Mouse (Mus musculus) lung, postnatal 10 days (tissue): ENCODE data around the gene Aspdh.

Experiments
- DNase-seq: peaks from one replicate; pipeline ENCODE4 v3.0.0; 2021

The Aspdh gene

GRCm38 (mm10) chr7:44474419-44474818 lies 9.2 kb downstream of the Aspdh start:
- no peak for DNase-seq

DNA sequence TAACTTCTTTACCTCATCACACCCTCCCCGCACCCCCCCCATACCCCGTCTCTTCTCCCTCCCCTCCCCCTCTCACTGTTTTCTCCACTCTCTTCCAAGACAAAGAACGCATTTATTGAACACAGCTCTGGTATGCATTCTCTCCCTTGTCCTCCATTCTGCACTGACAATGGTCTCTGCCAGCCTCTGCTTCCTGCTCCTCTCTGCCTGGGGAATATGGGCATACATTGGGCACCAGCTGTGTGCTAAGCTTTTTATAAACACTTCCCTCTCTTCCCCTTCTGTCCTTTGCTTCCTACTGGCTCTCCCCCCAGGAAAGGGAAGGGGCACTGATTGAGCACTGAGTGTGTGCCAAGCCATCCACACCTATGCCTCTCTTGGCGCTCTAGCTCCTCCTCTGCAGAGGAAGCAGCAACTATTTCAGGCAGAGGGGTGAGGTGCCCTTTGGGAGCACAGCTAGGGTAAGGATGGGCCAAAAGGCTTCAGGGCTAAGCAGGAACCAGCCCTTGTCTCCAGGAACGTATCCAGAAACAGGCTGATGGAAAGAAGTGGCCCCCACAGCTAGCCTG lies 9.9 kb downstream of the Aspdh start:
- DNase-seq, result no peak

DNA sequence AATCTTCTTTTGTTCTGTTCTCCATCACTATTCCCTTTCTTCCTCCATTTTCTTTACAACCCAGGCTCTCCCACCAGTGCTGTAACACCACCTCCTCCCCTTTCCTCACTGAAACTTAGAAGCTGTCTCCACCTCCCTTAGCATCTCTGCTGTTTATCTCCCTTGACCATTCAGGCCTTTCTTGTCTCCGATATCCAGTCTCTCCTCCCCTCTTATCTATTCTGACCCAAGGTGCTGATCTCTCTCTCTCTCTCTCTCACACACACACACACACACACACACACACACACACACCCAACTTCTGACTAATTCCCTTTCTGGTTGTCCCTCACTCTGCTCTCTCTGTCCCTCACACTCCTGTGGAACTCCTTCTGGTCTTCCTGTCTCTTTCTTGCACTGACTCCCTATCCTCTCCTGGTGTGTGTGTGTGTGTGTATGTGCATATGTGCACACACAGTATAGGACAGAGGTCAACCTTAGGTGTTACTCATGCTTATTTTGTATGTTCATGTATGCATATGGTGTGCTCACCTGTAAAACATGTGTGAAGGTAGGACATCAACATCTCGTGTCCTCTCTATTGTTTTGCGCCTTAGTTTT lies 17.7 kb downstream of the Aspdh start:
- DNase-seq, result no peak

DNA sequence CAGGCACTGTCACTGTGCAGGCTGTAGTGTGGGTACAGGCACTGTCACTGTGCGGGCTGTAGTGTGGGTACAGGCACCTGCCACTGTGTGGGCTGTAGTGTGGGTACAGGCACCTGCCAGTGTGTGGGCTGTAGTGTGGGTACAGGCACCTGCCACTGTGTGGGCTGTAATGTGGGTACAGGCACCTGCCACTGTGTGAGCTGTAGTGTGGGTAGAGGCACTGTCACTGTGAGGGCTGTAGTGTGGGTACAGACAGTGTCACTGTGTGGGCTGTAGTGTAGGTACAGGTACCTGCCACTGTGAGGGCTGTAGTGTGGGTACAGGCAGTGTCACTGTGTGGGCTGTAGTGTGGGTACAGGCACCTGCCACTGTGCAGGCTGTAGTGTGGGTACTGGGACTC lies 18.9 kb downstream of the Aspdh start:
- no peak for DNase-seq

- DNase-seq, result peak; percentile 77
Measured at GRCm38 (mm10) chr7:44484841-44485571, 19.8 kb downstream of the Aspdh start.

DNA sequence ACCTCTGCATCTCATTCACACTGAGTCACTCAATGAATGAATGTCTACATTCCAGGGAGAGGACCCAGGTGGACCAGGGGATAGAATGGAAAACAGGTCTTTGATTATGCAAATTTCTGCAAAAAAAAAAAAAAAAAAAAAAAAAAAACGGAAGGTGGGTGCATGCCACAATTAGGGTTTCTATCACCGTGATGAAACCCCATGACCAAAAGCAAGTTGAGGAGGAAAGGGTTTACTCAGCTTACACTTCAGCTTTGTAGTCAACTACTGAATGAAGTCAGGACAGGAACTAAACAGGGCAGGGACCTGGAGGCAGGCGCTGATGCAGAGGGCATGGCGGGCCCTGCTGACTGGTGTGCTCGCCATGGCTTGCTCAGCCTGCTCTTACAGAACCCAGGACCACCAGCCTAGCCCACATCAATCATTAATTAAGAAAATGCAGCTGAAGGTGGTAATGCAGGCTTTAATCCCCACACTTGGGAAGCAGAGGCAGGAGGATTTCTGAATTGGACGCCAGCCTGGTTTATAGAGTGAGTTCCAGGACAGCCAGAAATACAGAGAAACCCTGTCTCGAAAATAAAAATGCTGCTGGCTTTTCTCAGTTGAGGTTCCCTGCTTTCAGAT lies 20.5 kb downstream of the Aspdh start:
- no peak for DNase-seq

GRCm38 (mm10) chr7:44486927-44487575 lies 21.9 kb downstream of the Aspdh start:
- no peak for DNase-seq

DNA sequence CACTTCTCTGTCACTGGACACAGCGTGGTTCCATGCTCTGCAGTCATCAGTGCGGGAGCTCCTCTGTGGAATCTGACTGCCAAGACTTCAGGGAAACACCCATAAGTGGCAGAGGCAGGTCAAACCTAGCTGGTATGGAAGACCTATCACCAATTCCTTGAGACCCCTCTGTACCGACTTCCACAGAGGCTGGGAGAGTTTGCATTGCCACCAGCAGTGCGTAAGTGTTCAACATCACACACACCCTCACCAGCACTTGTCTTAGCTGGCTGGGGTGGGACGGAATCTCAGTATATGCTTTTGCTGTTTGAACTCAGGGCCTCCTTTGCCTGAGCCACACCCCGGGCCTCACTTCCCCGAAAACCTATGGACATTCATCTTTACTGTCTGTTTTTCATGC lies 22.7 kb downstream of the Aspdh start:
- no peak for DNase-seq

DNA sequence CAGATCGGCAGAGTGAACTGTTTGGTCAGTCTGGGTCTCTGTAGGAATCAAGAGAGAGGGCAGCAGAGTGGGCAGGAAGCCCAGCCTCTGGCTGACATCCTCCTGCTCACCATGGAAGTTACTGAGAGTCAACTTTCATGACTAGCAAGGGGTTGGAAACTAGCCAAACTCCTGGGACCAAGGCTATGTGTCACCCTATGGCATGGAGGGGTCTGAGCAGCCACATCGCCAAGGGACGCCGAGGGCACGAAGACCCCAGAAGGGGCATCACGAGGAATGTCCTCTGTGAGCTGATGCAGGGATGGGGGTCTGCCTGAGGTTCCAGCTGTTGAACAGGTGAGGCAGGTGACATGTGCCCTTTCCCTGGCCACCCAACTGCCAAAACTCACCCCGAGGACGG lies 23.4 kb downstream of the Aspdh start:
- no peak for DNase-seq

DNA sequence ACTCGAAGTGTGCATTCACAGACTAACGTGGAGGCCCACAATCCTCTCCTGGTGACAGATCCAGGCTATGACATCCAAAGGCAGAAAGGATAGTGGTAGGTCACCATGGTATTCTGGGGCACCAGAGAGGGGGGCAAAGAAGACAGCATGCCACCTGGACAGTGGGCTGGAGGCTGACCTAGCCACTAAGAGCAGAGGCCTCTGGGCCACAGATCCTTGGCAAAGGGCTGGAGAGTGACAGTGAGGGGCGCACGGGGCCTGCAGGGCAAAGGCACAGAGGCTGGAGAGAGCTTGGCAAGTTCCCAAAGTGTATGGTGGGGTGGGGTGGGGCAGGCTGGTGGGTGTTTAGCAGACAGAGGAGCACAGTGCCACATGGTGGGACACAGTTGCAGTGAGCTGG lies 25.1 kb downstream of the Aspdh start:
- no peak for DNase-seq

- no peak for DNase-seq
Measured at GRCm38 (mm10) chr7:44491391-44491790, 26.2 kb downstream of the Aspdh start.

DNA sequence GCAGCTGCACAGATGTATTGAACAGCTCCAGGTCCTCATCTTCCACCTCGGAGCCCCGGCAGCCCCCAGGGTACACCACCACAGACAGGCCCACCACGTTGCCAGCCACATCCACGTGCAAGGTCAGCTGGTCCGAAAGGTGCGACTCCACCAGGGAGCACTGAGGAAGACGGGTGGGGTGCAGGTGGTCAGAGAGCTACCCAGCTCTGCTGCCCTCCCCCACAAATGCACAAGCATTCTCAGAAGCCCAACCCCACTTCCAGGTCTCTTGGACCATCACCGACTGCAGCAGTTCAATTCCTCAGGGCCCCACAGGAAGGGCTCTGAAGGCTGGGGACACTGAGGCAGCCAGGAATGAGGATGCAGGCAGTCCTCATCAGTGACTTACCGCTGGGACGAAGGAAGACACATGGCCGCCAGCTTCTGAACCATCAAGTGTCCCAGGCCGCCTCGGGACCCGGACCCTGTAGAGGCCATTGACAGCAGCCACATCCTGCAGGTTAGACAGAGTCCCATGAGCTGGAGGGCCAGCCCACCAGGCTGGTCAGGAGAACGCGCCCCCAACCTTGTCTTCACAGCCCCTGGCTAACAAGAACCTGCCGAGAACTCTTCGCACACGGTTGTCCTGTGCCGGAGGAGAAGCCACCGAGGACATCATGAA lies 27.1 kb downstream of the Aspdh start:
- no peak for DNase-seq

DNA sequence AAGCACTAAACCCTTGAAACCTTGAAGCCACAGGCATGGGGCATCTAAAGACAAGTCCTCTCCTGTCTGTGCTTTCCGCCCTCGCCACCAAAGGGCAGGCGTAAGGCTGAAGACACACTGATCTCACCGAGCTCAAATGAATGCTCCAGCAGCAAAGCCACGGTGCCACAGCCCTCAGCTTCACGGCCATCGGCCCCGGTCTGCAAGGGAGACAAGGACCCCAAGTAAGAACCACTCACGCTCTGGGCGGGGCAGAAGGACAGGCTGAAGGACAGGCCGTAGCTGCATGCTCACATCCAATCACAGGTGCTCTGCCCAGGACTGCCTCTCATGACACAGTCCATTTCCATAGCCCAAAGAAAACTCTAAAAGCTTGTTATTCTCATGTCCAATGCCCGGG lies 29.5 kb downstream of the Aspdh start:
- DNase-seq, result no peak

GRCm38 (mm10) chr7:44495086-44495485 lies 29.9 kb downstream of the Aspdh start:
- DNase-seq, result no peak

GRCm38 (mm10) chr7:44495992-44496770 lies 31.0 kb downstream of the Aspdh start, which contains the start of the genes Emc10 and Fam71e1:
Gene Emc10, minus strand, starts transcription at chr7:44496529.
Gene Fam71e1, plus strand, starts transcription at chr7:44496581.
- DNase-seq, result peak; percentile 97

DNA sequence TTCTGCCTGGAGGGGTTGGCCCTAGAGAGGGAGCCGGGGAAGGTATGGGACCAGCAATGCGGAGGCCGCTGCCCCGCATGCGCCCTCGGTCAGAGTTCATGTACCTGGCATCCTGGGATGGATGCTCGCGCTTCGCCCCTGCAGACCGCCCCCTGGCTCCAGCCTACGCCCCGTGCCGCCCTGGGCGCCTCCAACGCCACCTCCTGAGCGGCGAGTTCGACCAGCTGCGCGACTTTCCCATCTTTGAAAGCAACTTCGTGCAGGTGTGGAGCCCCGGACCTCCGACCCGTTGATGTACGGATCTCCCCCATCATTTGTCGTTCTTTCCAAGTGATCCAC lies 31.5 kb downstream of the Aspdh start:
- DNase-seq, result no peak

GRCm38 (mm10) chr7:44497361-44498055 lies 32.3 kb downstream of the Aspdh start:
- DNase-seq, result no peak

- DNase-seq, result no peak
Measured at GRCm38 (mm10) chr7:44498922-44499321, 33.7 kb downstream of the Aspdh start.

GRCm38 (mm10) chr7:44500046-44500445 lies 34.9 kb downstream of the Aspdh start:
- no peak for DNase-seq

- DNase-seq, result peak; percentile 78
Measured at GRCm38 (mm10) chr7:44501563-44502115, 36.4 kb downstream of the Aspdh start.

- no peak for DNase-seq
Measured at GRCm38 (mm10) chr7:44507491-44507890, 42.3 kb downstream of the Aspdh start.
